Mouse (Mus musculus) liver, embryonic 13.5 days (tissue): ENCODE data around the gene Cdh26. TPM values are rescaled to one million over a fixed set of nuclear protein-coding genes. Genes with fewer than 3 reads are reported as not detected.

Experiments
- polyA plus RNA-seq: library from polyadenylated mRNA; unstranded; fragments of >200 nt; fragmentation: Nextera tagmentation; extraction: Ambion mirVana; gene quantifications from 2 replicates; pipeline ENCODE4 v1.2.1, GENCODE M21; 2015

The Cdh26 gene
- polyA plus RNA-seq, 1 experiment from 2014 or later: 0.12 TPM

Other genes with a start within 250 kb of the Cdh26 start
- gene Sycp2, start 22.8 kb upstream of the Cdh26 start, polyA plus RNA-seq: not detected in 2 replicates
- 0.87 and 1.0 TPM in 2 replicates for gene Ppp1r3d, start 16.1 kb upstream of the Cdh26 start, polyA plus RNA-seq
- gene Fam217b, start 16.0 kb upstream of the Cdh26 start, polyA plus RNA-seq: 1.1 TPM in 2 replicates